Mouse (Mus musculus) adrenal gland, adult 10 weeks (tissue): ENCODE measurements around the gene Olfr1208. TPM values are rescaled to one million over a fixed set of nuclear protein-coding genes. Genes with fewer than 3 reads are reported as not detected.

Source experiments
- polyA plus RNA-seq: library from polyadenylated mRNA; stranded (reverse); fragments of 350-450 nt; fragmentation: Illumina TruSeq; extraction: RNeasy Lipid Tissue Mini Kit (QIAGEN cat#74804); gene quantifications from one replicate; pipeline ENCODE4 v1.2.3, GENCODE M21; 2014; ENCODE audit warnings: low read depth, low replicate concordance

The Olfr1208 gene
- not detected for polyA plus RNA-seq

DNA sequence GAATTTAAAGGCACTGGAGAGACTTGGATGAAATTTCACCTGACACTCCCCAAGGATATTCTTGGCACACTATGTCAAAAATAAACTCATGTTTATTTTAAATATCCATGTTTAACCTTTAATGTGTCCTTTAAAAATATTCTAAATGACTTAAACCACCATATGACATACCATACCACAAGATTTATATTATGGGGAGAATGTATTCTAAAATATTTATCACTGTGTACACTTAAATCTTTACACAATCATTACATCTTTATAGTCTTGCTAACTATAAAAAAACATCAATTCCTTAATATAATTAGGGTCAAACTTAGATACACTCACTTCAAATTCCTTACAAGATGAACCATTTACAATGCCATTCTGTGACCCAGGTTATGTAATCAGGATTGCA, at the start of gene Olfr1208:
TSS of gene Olfr1208 (minus strand) at position 101 of the 400 bp plus-strand sequence.

DNA sequence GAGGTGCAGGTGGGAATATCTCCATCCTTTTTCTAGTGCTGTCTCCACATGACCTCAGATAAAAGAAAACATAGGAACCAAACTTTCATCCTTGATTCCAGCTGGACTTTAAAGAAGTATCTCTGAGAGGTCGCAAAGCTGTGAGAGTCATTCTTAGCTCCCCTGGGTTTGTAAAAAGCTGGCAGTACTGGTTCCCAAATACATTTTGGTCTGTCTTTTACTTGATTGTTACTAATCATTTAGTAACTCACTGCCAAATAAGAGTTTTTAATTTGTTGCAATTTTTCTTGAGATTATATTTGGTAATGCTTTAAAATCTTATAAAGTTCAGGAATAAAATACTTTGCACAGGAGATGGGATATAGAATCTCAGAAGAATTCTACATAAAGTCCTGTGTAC, 35.9 kb upstream of the Olfr1208 start, which contains the start of gene Olfr1211:
TSS of gene Olfr1211 (minus strand) at position 101 of the 400 bp plus-strand sequence.

DNA sequence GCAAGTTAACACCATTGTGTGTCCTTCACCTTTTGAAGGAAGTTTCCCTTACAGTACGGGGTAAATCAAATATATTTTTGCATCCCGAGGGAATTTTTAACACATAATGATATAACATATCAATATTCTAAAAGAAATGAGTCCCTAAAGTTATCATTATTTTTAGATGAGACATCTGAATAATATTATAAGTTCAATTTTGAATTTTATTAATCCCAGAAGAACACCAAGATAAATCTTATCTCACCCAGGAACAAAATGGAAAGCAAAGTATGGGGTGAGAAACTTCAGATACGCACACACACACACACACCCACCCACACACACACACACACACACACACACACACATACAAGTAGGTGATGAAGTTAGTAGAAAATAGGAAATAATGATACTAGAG, 12.9 kb upstream of the Olfr1208 start, which contains the start of gene Olfr1209:
TSS of gene Olfr1209 (minus strand) at position 101 of the 400 bp plus-strand sequence.

DNA sequence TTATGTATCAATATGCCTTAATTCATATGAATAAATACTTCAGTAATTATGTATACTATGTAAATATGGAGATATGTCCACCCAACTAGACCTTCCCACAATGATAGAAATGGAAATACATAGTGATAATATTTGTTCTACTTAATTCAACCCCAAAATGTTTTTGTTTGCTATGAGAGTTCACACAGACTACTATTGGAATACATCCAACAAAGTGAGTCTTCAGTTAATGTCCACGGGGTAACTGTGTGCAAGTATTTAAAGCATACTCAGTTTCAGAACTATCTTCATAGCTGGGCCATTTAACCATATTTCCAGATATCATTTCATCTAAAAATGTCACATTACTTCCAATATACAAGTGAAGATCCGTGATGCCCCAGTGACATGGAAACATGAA, 39.2 kb downstream of the Olfr1208 start, which contains the start of gene Olfr1206:
TSS of gene Olfr1206 (plus strand) at position 301 of the 400 bp plus-strand sequence.

DNA sequence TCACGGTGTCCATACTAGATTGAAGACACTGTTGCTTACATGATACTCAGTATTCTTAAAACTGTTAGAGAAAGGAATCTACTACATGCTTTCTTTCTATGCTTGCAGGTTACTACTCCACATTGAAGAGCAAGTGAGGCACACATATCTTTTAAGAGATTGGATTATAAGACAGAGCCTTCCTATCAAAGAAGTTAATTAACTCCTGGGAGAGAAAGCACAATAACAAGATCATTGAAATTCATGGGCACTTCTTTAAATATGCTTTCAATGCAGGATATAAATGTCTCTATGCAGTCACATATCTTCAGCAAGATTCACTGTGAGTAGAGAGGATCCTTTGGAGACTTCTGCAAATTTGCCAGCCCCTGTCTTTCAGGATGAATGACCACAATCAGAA, 53.1 kb downstream of the Olfr1208 start, which contains the start of gene Olfr1204:
TSS of gene Olfr1204 (plus strand) at position 301 of the 400 bp plus-strand sequence.

Other genes starting within 250 kb of the Olfr1208 start
- gene Olfr1193, start 226.7 kb downstream of the Olfr1208 start, polyA plus RNA-seq, result not detected
- gene Olfr1195, start 213.1 kb downstream of the Olfr1208 start, polyA plus RNA-seq, result not detected
- gene Olfr1196, start 197.7 kb downstream of the Olfr1208 start, polyA plus RNA-seq, result not detected
- gene Olfr1197, start 169.9 kb downstream of the Olfr1208 start, polyA plus RNA-seq, result not detected
- gene Olfr1198, start 150.9 kb downstream of the Olfr1208 start, polyA plus RNA-seq, result not detected
- gene Olfr1199, start 141.8 kb downstream of the Olfr1208 start, polyA plus RNA-seq, result not detected
- not detected for gene Olfr1200, start 131.8 kb downstream of the Olfr1208 start, polyA plus RNA-seq
- not detected for gene Olfr1201, start 109.3 kb downstream of the Olfr1208 start, polyA plus RNA-seq
- gene Olfr1202, start 87.8 kb downstream of the Olfr1208 start, polyA plus RNA-seq, result not detected
- not detected for gene Olfr1205, start 72.6 kb downstream of the Olfr1208 start, polyA plus RNA-seq
- gene Olfr1204, start 53.0 kb downstream of the Olfr1208 start, polyA plus RNA-seq, result not detected
- gene Olfr1206, start 39.1 kb downstream of the Olfr1208 start, polyA plus RNA-seq, result not detected
- not detected for gene Olfr1209, start 12.8 kb upstream of the Olfr1208 start, polyA plus RNA-seq
- gene Olfr1211, start 35.8 kb upstream of the Olfr1208 start, polyA plus RNA-seq, result not detected
- gene Olfr1212, start 51.7 kb upstream of the Olfr1208 start, polyA plus RNA-seq, result not detected
- not detected for gene Gm13762, start 78.0 kb upstream of the Olfr1208 start, polyA plus RNA-seq
- not detected for gene Olfr1214, start 90.3 kb upstream of the Olfr1208 start, polyA plus RNA-seq
- not detected for gene Olfr1215, start 104.7 kb upstream of the Olfr1208 start, polyA plus RNA-seq
- gene Olfr1216, start 116.0 kb upstream of the Olfr1208 start, polyA plus RNA-seq, result not detected
- not detected for gene Olfr1217, start 129.8 kb upstream of the Olfr1208 start, polyA plus RNA-seq
- gene Olfr1218, start 158.9 kb upstream of the Olfr1208 start, polyA plus RNA-seq, result not detected
- gene Olfr1219, start 181.2 kb upstream of the Olfr1208 start, polyA plus RNA-seq, result not detected
- not detected for gene Olfr1220, start 204.5 kb upstream of the Olfr1208 start, polyA plus RNA-seq
- not detected for gene Olfr1221, start 215.0 kb upstream of the Olfr1208 start, polyA plus RNA-seq
- not detected for gene Olfr1222, start 230.7 kb upstream of the Olfr1208 start, polyA plus RNA-seq
- not detected for gene Olfr1223, start 249.2 kb upstream of the Olfr1208 start, polyA plus RNA-seq